Mouse (Mus musculus): ENCODE measurements around the gene Gm20696.

The Gm20696 gene

GRCm38 (mm10) chr6:99556950-99557349, 109.6 kb downstream of the Gm20696 start:
- no peak for DNase-seq

- DNase-seq: no peak
Observed at GRCm38 (mm10) chr6:99552816-99553215, 113.8 kb downstream of the Gm20696 start.

- DNase-seq: no peak
Observed at GRCm38 (mm10) chr6:99546416-99546815, 120.2 kb downstream of the Gm20696 start.

DNA sequence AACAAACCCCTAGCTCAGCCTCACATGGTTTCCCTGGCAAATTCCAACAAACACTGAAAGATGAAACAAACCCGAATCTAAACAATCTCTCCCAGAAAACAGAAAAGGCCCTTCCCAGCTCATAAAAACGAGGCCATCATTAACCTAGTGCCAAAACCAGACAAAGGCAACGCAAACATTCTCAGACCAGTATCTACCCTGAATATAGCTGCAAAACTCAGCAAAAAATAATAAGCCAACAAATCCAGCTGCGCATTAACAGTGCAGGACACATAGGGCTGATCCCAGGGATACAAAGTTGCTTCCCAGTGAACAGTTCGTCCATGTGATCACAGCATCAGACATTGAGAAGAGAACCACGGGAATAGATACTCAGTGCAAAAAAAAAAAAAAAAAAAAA, 121.2 kb downstream of the Gm20696 start:
- DNase-seq: no peak

DNA sequence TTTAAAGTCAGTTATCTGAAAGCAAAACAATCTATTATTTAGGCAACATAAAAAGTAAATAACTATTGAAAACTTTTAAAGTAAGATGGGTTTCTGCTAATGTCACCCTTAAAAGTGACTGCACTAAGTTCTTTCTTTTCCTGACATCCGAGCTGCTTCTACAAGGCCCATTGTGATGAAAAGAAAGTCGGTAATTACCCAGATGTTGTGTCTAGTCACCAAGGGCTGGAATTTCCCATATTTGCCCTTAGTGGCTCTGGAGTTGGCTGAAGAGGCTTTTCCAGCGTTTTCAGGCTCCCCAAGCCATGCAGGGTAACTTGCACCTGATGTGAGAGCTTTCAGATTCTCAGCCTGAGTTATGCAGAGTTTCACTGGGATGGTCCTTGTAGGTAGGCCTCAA, 125.5 kb downstream of the Gm20696 start:
- no peak for DNase-seq

- no peak for DNase-seq
Observed at GRCm38 (mm10) chr6:99540653-99541052, 125.9 kb downstream of the Gm20696 start.

GRCm38 (mm10) chr6:99540146-99540545, 126.5 kb downstream of the Gm20696 start:
- DNase-seq: no peak

- no peak for DNase-seq
Observed at GRCm38 (mm10) chr6:99538194-99538941, 128.2 kb downstream of the Gm20696 start.

GRCm38 (mm10) chr6:99534211-99534745, 132.3 kb downstream of the Gm20696 start:
- no peak for DNase-seq

- DNase-seq: no peak
Observed at GRCm38 (mm10) chr6:99532458-99532857, 134.1 kb downstream of the Gm20696 start.

DNA sequence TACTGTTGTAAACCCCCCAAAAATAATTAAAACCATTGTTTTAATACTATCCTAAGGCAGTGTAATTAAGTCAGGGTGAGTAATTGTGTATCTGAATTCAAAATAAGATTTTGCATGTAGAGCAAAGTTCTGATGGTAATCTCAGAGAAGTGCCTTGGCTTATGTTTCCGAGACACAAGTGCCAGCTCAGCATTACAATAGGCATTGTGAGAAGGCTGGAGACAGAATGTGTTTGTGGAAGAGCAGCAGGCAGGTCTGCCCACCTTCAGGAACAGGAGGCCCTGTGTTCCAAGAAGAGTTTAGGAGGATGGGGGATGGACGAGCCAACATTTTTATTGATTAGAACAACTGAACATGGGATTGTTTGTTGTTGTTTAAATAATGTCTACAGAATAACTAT, 137.6 kb downstream of the Gm20696 start:
- no peak for DNase-seq

GRCm38 (mm10) chr6:99527457-99528105, 139.0 kb downstream of the Gm20696 start:
- no peak for DNase-seq

DNA sequence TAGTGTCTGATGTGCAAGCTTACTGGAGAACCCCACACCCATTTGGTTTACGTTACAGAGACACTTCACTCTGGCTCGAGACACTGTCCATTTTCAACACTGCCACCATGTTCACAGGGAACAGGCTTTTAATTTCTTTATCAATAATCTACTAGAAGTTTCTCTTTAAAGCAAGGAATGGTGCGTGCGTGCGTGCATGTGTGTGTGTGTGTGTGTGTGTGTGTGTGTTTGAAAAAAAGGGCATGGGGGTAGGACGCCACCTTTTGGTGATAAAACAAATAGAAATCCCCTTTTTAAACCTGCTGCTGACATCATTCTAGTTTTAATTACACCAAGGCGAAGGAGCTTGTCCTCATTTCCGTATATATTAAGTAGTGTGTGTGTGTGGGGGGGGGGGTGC, 141.2 kb downstream of the Gm20696 start:
- peak; percentile 57 to 69 for DNase-seq

DNA sequence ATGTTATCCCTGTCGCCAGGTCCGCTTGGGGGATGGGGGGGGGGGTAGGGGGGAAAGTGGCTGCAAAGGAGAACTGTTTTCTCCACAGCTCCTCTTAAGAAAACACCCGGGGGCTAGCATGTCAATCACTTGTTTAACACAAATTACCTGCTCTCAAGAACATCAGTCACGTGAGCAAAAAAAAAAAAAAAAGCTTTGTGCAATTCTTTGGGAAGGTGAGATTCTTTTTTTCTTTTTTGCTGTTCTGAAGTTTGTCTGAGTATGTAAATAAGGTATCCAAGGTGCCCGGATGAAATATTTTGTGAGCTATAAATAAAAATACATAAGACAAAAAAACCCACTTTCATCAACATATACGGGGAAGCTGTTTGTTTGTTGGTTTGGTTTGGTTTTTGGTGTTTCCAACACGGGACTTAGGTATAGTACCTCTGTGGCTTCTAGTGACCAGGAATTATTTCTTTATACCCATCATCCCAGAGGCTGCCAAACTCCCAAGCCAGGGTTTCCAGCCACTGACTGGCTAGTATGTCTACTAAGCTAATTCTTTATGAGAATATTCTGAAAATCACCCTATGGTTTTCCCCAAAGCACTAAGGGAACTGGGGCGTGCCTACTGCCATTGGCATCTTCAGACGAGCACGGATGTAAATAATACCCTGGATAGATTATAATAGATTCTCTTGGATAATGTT, 142.8 kb downstream of the Gm20696 start:
- DNase-seq: no peak

GRCm38 (mm10) chr6:99523109-99523632, 143.4 kb downstream of the Gm20696 start:
- DNase-seq: peak; percentile 78 to 88

DNA sequence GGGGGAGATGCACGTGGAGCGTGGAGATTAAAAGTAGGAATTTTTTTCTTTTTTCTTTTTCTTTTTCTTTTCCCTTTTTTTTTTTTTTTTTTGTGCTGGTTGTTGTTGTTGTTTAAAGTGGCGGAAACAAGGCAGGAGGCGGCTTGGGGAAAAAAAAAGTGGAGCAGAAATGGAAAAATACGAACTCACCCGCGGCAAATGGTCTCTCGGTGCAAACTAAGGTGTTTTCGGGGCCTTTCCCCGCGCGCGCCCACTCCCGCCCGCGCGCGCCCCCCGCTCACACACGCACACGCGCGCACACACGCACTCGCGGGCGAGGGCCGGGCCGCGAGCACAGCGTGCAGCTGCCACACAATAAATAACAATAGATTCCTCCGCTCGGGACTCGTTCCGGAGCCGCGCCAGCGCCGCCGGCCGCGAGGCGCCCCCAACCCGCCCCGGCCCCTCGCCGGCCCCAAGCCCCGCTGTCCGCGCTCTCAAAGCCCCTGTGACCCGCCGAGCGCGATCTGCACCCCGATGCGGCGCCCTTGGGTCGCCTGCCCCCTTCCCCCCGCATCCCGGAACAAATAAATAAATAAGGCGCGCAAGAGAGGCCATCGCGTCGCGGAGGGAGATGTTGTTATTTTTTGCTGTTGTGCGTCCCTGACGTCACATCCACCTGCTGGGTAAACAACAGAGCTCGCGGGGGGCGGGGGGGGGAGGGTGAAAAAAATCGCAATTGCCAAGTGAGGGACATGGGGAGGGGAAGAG, 144.1 kb downstream of the Gm20696 start, which contains the start of gene Foxp1:
Gene Foxp1 (minus strand): TSS at position 363 of the 750 bp plus-strand sequence.
- peak; percentile 82 to 88 for DNase-seq

DNA sequence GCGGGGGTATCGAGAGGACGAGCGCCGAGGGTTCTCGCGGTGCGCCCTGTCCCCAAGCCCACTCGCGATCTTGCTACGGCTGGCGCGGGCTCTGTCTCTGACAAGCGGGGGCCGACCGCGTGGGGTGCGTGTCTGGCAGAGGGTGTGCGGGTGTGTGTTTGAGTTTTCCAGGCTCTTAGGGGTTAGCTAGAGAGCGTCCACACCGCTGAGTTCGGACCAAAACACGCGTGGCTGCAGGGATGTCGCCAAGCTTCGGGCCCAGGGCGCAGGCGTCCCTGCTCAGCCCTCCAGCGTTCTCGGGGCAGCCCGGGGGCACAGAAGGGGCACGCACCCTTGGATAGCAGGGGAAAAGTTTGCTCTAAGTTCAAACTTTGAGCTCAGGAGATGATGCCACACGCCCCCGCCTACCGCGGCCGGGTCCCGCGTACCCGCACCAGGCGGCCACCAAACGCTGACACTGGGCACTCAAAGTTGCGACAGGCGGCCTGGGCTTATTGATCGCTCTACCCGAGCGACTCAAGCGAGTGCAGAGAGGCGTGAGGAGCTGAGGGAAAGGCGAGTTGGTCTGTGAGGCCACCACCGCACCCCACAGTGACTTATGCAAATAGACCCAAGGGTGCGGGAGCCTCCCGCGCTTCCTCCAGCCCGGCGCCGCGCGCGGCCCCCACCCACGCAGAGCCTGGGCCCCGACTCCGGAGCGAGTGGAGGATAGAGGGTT, 144.8 kb downstream of the Gm20696 start:
- DNase-seq: peak; percentile 65 to 74

GRCm38 (mm10) chr6:99521038-99521640, 145.5 kb downstream of the Gm20696 start:
- peak; percentile 78 to 86 for DNase-seq

DNA sequence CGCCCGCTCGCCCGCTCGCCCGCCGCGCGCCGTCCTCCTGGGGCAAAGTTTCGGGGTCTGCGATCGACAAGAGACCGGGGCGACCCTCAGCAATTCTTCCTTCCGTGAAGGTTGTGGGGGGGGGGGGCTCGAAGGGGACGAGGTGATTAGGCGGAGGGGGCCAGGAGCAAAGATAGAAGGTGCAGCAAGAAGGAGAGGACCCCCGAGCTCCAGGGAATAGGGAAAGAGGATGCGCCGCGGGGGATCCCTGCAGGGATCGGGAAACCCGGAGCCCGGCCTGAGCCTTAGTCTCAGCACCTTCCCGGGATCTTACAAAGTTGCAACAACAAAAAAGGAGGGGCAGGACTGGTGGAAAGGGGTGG, 145.9 kb downstream of the Gm20696 start:
- no peak for DNase-seq

GRCm38 (mm10) chr6:99519806-99520675, 146.6 kb downstream of the Gm20696 start:
- DNase-seq: peak; percentile 60 to 73
